Mouse (Mus musculus): ENCODE measurements at regions not wholly inside any gene's neighbourhood (a gene's known extent, or its start where the extent isn't known, plus 50 kb on each side); places are given as distances from the start of the nearest gene placed in this dataset.

DNA sequence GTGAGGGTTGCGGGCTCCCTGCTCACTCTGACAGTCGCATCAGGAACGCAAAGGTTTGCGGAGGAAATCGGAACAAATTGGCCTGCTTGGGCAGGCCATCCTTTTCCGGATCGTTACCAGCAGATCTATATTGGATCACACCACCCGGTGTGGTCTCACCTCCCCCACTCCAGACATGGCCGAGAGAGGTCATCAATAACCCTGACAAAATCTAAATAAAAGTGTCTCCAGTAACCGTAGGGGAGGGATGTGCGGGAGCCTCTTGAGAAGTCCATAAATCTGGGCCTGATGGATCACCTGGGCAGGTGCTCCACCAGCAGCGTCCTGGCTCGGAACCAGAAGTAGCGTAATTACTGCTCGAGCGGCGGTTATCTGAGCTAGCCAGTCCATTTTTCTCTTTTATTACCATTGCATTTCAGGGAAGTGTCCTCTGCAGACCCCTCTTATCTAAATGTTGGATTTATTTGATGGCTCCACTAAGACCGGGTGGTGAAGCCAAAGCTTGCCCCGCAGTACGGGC is 249.8 kb downstream of the Matn1 start:
- 53% methylated on average over 20 of the region's 20 CpGs for WGBS
- no peak for ATAC-seq (ENCODE audit: insufficient number of reproducible peaks, insufficient read depth, low FRiP score, low TSS enrichment, low read depth)
- no peaks in the 10 kb centered on the region for H3K4me1 ChIP-seq (replicated peaks)

DNA sequence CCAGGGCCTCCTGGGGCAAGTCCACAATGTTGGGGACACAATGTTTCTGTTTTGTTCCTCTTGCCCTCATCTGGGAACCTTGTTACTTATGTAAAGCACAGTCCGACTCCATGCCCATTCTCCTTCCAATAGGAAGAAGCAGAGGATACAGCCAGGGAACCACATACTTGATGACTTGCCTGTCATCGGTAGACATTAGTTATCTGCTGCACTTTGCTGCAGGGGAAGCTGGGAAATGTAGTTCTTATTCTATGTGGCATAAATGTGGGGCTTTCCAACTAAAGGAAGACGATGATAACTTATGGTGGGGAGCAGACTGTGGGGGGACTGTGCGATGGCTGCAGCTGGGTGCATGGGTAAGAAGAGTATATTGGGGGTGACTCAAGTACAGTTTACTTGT is 252.0 kb downstream of the Matn1 start:
- 82% methylated on average over 4 of the region's 4 CpGs for WGBS

More for the DNA sequence above, 249.8 kb downstream of the Matn1 start:
- Histone ChIP-seq H3K9ac (replicated peaks) (no peak overlapping the region), H3K4me2 (no peak overlapping the region), H3K9me3 (peaks cover 6% of the 10 kb centered on the region; the same call in 1 of the 2 replicates), H3K36me3 (no peaks in the 10 kb centered on the region), H3K27ac (no peak overlapping the region), H3K4me3 (replicated peaks) (no peak overlapping the region), H3K27me3 (peaks cover 5% of the 10 kb centered on the region; the same call in 1 of the 2 replicates)

DNA sequence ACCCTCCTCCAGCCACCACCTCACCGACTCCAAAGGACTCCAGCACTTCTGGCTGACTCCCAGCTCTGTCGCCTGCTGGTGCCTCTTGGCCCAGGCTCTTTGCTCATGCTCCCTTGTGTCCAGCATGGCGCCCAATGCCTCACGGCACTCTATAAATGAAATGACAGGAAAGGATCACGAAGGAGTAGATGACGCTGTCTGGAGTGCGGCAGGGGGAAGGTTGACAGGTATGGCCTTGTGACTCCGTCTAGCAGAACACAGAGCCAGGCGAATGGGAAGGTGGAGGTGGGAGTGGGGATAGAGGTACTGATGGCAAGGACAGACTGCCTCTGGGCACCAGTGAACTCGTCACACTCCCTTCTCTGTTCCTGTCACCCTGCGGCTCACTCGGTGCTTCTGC is 259.5 kb downstream of the Matn1 start:
- WGBS: 91% methylated on average over 12 of the region's 12 CpGs

More for the DNA sequence above, 252.0 kb downstream of the Matn1 start:
- no peak overlapping the region for H3K4me2 ChIP-seq
- no peaks in the 10 kb centered on the region for H3K4me1 ChIP-seq (replicated peaks)
- no peaks in the 10 kb centered on the region for H3K9me3 ChIP-seq
- no peak for ATAC-seq (ENCODE audit: insufficient number of reproducible peaks, insufficient read depth, low FRiP score, low TSS enrichment, low read depth)
- no peak overlapping the region for H3K4me3 ChIP-seq (replicated peaks)
- H3K36me3 ChIP-seq: no peaks in the 10 kb centered on the region
- H3K27ac ChIP-seq: no peak overlapping the region
- peaks cover 5% of the 10 kb centered on the region; the same call in 1 of the 2 replicates for H3K27me3 ChIP-seq
- H3K9ac ChIP-seq (replicated peaks): no peak overlapping the region

DNA sequence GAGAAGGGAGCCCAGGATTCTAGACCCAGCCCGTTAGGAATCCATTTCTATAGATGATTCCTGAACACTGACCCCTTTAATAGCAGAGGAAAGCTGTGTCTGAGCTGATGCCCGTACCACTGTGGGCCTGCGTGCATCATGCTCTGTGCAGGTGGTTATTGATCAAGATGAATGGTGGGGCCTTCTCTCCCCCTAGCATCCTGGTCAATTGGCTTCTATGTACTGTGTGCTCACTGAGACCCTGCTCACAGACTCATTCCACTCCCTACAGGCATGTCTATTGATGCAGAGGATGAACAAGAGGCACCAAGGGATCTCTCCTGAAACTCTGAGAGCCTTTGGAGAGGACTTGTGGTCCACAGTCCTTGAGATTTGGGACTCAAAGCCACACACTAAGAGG is 260.5 kb downstream of the Matn1 start:
- no peak overlapping the region for H3K27ac ChIP-seq
- H3K4me3 ChIP-seq (replicated peaks): no peak overlapping the region
- H3K4me1 ChIP-seq (replicated peaks): no peaks in the 10 kb centered on the region
- H3K9me3 ChIP-seq: 0 out of 2 replicates have a peak, but pooled peaks cover 3% of the 10 kb centered on the region
- no peaks in the 10 kb centered on the region; the same call in 1 of the 2 replicates for H3K27me3 ChIP-seq
- WGBS: 86% methylated on average over 3 of the region's 3 CpGs
- H3K9ac ChIP-seq (replicated peaks): no peak overlapping the region
- no peak overlapping the region for H3K4me2 ChIP-seq
- no peaks in the 10 kb centered on the region for H3K36me3 ChIP-seq
- ATAC-seq (ENCODE audit: insufficient number of reproducible peaks, insufficient read depth, low FRiP score, low TSS enrichment, low read depth): no peak

More for the DNA sequence above, 259.5 kb downstream of the Matn1 start:
- H3K4me3 ChIP-seq (replicated peaks): no peak overlapping the region
- H3K27me3 ChIP-seq: no peaks in the 10 kb centered on the region; the same call in 1 of the 2 replicates
- H3K36me3 ChIP-seq: no peaks in the 10 kb centered on the region
- no peak overlapping the region for H3K4me2 ChIP-seq
- H3K4me1 ChIP-seq (replicated peaks): no peaks in the 10 kb centered on the region
- no peak for ATAC-seq (ENCODE audit: insufficient number of reproducible peaks, insufficient read depth, low FRiP score, low TSS enrichment, low read depth)
- no peak overlapping the region for H3K9ac ChIP-seq (replicated peaks)
- H3K27ac ChIP-seq: no peak overlapping the region
- 0 out of 2 replicates have a peak, but pooled peaks cover 3% of the 10 kb centered on the region for H3K9me3 ChIP-seq

DNA sequence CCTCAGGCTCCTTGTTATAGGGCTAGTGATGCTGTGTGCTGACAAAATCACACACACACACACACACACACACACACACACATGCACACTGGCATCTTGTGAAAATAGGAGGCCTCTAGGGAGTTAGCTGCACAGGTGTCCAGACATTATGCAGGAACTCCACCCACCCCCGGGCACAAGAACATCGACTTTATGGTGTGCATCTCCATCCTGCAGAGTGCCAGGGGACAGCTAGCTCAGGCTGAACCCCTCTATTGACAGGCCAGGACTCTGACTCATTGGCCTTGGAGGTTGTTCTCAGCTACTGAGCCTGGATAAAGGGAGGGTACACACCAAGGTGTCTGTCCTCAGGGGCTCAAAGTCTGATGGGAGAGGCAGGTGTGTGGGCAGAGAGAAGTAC is 260.9 kb downstream of the Matn1 start:
- no peaks in the 10 kb centered on the region for H3K4me1 ChIP-seq (replicated peaks)
- 0 out of 2 replicates have a peak, but pooled peaks cover 3% of the 10 kb centered on the region for H3K9me3 ChIP-seq
- no peak for ATAC-seq (ENCODE audit: insufficient number of reproducible peaks, insufficient read depth, low FRiP score, low TSS enrichment, low read depth)
- no peak overlapping the region for H3K27ac ChIP-seq
- no peak overlapping the region for H3K4me2 ChIP-seq
- WGBS: 86% methylated on average over 2 of the region's 2 CpGs
- no peaks in the 10 kb centered on the region; the same call in 1 of the 2 replicates for H3K27me3 ChIP-seq
- H3K4me3 ChIP-seq (replicated peaks): no peak overlapping the region
- H3K9ac ChIP-seq (replicated peaks): no peak overlapping the region
- H3K36me3 ChIP-seq: no peaks in the 10 kb centered on the region

DNA sequence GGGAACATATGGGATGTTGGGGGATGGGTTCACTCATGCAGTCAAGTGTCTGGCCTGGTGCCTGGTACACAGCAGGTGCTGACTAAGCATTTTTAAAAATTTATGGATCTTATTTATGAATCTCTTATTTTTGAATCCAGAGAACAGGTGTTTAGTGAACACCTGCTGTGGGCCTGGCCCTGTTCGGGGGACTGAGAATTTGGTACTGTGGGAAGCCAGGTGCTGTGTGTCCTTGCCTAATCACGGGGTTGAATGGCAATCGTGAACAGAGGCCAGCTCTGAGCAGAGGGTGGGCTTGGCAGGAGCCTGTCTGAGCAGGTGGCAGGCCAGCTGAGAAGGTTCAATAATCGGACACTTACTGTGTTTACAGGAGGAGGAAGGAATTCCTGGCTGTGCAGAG is 261.5 kb downstream of the Matn1 start:
- WGBS: 51% methylated on average over 4 of the region's 4 CpGs
- no peaks in the 10 kb centered on the region for H3K4me1 ChIP-seq (replicated peaks)
- H3K36me3 ChIP-seq: no peaks in the 10 kb centered on the region
- H3K4me3 ChIP-seq (replicated peaks): no peak overlapping the region
- H3K4me2 ChIP-seq: no peak overlapping the region
- no peak overlapping the region for H3K27ac ChIP-seq
- no peak overlapping the region for H3K9ac ChIP-seq (replicated peaks)
- ATAC-seq (ENCODE audit: insufficient number of reproducible peaks, insufficient read depth, low FRiP score, low TSS enrichment, low read depth): no peak
- H3K9me3 ChIP-seq: 0 out of 2 replicates have a peak, but pooled peaks cover 6% of the 10 kb centered on the region
- H3K27me3 ChIP-seq: no peaks in the 10 kb centered on the region; the same call in 1 of the 2 replicates

DNA sequence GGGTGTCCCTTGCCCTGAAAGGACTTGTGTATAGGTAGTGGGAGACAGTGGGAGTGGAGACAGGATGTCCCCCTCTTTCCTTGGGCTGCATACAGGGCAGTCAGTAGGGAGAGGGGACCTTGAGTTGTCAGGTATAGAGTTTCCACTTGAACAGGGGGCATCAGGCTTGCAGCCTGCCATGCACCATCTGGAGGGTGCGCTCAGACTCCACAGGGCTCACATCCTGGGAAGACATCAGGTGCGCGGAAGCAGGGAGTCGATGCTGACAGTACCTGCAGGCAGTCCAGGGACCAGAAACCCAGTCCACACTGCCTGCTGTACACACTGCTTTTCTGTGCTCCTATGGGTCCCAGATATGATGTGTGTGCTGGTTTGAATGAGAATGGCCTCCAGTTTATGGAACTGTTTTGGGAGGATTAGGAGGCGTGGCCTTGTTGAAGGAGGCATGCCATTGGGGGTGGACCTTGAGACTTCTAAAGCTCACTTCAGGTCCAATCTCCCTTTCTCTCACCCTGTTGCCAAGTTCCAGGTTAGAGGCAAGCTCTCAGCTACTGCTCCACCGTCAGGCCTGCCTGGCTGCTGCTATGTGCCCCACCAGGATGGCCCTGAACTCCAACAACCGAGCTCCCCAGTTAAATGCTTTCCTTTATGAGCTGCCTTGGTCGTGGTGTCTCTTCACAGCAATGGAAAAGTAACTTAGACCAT is 262.1 kb downstream of the Matn1 start:
- Histone ChIP-seq H3K4me3 (replicated peaks) (no peak overlapping the region), H3K27ac (no peak overlapping the region), H3K27me3 (no peaks in the 10 kb centered on the region; the same call in 1 of the 2 replicates), H3K4me1 (replicated peaks) (no peaks in the 10 kb centered on the region), H3K9ac (replicated peaks) (no peak overlapping the region), H3K36me3 (no peaks in the 10 kb centered on the region), H3K4me2 (no peak overlapping the region), H3K9me3 (0 out of 2 replicates have a peak, but pooled peaks cover 12% of the 10 kb centered on the region)
- ATAC-seq (ENCODE audit: insufficient number of reproducible peaks, insufficient read depth, low FRiP score, low TSS enrichment, low read depth): no peak
- 85% methylated on average over 8 of the region's 8 CpGs for WGBS

DNA sequence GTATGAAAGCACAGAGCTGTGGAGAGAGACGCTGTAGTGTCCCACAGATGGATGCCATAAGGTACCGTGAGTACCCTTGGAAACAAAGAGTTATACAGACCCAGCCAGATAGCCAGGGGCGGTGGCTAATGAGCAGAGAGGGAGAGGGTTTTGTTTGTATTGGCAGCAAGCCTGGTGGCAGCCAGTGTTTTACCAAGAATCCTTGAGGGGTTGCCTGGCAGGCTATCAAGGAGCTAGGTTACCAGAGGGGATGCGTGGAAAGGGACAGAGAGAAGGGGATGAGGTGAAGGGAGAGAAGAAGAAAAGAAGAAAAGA is 262.7 kb downstream of the Matn1 start:
- Histone ChIP-seq H3K4me2 (no peak overlapping the region), H3K9me3 (0 out of 2 replicates have a peak, but pooled peaks cover 12% of the 10 kb centered on the region), H3K9ac (replicated peaks) (no peak overlapping the region), H3K4me1 (replicated peaks) (no peaks in the 10 kb centered on the region), H3K27ac (no peak overlapping the region), H3K4me3 (replicated peaks) (no peak overlapping the region), H3K36me3 (no peaks in the 10 kb centered on the region), H3K27me3 (no peaks in the 10 kb centered on the region; the same call in 1 of the 2 replicates)
- no peak for ATAC-seq (ENCODE audit: insufficient number of reproducible peaks, insufficient read depth, low FRiP score, low TSS enrichment, low read depth)
- WGBS: 64% methylated on average over 4 of the region's 4 CpGs

DNA sequence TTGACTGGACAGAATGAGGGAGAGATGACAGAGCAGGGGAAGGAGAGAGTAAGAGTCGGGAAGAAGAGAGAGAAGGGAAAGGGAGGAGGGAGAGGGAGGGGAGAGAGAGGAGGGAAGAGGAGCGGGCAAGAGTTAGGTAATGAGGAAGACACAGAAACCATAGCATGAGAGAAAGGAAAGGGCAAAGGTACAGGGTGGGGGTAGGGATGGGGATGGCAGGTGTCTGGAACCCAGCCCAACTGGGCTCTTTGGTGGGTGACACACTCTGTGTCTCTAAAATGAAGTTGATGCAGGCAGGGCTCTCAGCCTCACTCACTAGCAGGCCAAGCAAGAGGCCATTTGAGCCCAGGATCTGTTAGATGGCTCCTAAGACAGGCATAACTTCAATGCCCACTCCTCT is 263.1 kb downstream of the Matn1 start:
- H3K4me3 ChIP-seq (replicated peaks): no peak overlapping the region
- no peak overlapping the region for H3K9ac ChIP-seq (replicated peaks)
- no peak overlapping the region for H3K4me2 ChIP-seq
- H3K36me3 ChIP-seq: no peaks in the 10 kb centered on the region
- 0 out of 2 replicates have a peak, but pooled peaks cover 12% of the 10 kb centered on the region for H3K9me3 ChIP-seq
- ATAC-seq (ENCODE audit: insufficient number of reproducible peaks, insufficient read depth, low FRiP score, low TSS enrichment, low read depth): no peak
- 72% methylated on average over 2 of the region's 2 CpGs for WGBS
- H3K27me3 ChIP-seq: no peaks in the 10 kb centered on the region; the same call in 1 of the 2 replicates
- no peaks in the 10 kb centered on the region for H3K4me1 ChIP-seq (replicated peaks)
- no peak overlapping the region for H3K27ac ChIP-seq

DNA sequence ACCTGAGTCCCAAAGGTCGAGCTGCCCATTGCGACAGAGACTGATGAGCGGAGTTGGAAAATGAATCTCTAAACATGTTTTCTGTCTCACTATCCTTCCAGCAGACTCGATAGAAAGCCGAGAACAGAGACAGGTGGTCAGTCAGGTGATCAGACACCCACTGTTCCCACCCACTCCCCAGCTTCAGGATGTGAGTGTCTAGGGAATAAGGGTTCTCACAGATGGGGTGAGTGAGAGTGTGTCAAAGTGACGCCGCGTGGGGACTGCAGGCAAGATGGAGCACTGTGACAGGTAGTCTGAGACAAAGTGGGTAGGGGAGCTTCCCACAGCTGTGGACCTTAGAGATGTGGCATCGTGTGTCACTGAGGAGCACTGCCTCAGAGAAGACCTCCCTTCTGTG is 264.0 kb downstream of the Matn1 start:
- ATAC-seq (ENCODE audit: insufficient number of reproducible peaks, insufficient read depth, low FRiP score, low TSS enrichment, low read depth): no peak
- H3K27ac ChIP-seq: no peak overlapping the region
- no peaks in the 10 kb centered on the region for H3K36me3 ChIP-seq
- no peak overlapping the region for H3K4me3 ChIP-seq (replicated peaks)
- H3K9ac ChIP-seq (replicated peaks): no peak overlapping the region
- no peak overlapping the region for H3K4me2 ChIP-seq
- H3K9me3 ChIP-seq: 0 out of 2 replicates have a peak, but pooled peaks cover 12% of the 10 kb centered on the region
- WGBS: 82% methylated on average over 9 of the region's 9 CpGs
- 0 out of 2 replicates have a peak, but pooled peaks cover 3% of the 10 kb centered on the region for H3K4me1 ChIP-seq (replicated peaks)
- no peaks in the 10 kb centered on the region; the same call in 1 of the 2 replicates for H3K27me3 ChIP-seq

DNA sequence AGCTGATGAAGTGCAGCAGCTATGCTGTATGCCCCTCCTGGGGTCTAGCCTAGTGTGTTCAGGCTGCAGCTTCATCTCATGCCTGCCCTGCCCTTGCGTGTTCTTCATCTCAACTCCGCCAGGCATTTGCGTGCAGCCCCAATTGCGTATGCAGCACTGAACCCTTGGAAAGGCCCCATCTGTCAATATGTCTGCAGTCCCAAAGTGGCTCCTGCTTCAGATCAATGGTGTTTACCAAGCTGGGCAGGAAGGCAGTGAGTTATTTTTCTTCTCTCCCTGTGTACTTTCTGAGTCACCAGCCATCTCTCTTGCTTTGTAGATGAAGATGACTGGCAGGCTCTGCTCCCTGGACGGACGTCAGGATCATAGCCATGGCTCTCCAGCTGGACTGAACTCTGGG is 264.5 kb downstream of the Matn1 start:
- Histone ChIP-seq H3K4me2 (no peak overlapping the region), H3K9me3 (0 out of 2 replicates have a peak, but pooled peaks cover 12% of the 10 kb centered on the region), H3K4me3 (replicated peaks) (no peak overlapping the region), H3K9ac (replicated peaks) (no peak overlapping the region), H3K4me1 (replicated peaks) (0 out of 2 replicates have a peak, but pooled peaks cover 3% of the 10 kb centered on the region), H3K36me3 (no peaks in the 10 kb centered on the region), H3K27me3 (no peaks in the 10 kb centered on the region; the same call in 1 of the 2 replicates), H3K27ac (no peak overlapping the region)
- ATAC-seq (ENCODE audit: insufficient number of reproducible peaks, insufficient read depth, low FRiP score, low TSS enrichment, low read depth): no peak
- 80% methylated on average over 6 of the region's 6 CpGs for WGBS

Measured in limb, embryonic 12.5 days (tissue).